Mouse (Mus musculus) midbrain, embryonic 14.5 days (tissue): ENCODE measurements around the gene Mob2. TPM values are rescaled to one million over a fixed set of nuclear protein-coding genes. Genes with fewer than 3 reads are reported as not detected.
A peak's percentile ranks its signal among the peaks of the same experiment; 100 is the strongest.

Source experiments
- ATAC-seq: fragments of 200-750 bp; cut with Nextera tagmentation; 2 replicates; pipeline ENCODE4 v1.8.0; 2017; ENCODE audit warnings: moderate number of reproducible peaks, moderate library complexity; ENCODE audit not compliant: low FRiP score, low TSS enrichment
- DNase-seq: peaks from one replicate; pipeline ENCODE4 v3.0.0-alpha.2; 2015
- H3K27ac ChIP-seq: fragments of 300-500 bp; sonication (generic); replicated peaks from 2 replicates; pipeline ENCODE4 v1.5.1; 2014; ENCODE audit warnings: mild to moderate bottlenecking, low read depth, low read length, moderate library complexity
- H3K27me3 ChIP-seq: fragments of 300-500 bp; sonication (generic); 2 replicates; pipeline ENCODE4 v1.6.1; 2014; ENCODE audit warnings: low read length, control low read depth, mixed read lengths; ENCODE audit not compliant: control insufficient read depth, insufficient read depth
- H3K36me3 ChIP-seq: fragments of 300-500 bp; sonication (generic); 2 replicates; pipeline ENCODE4 v1.6.1; 2014; ENCODE audit warnings: low read length, control low read depth; ENCODE audit not compliant: control insufficient read depth, insufficient read depth
- H3K4me1 ChIP-seq: fragments of 300-500 bp; sonication (generic); 2 replicates; pipeline ENCODE4 v1.6.1; 2014; ENCODE audit warnings: mild to moderate bottlenecking, antibody characterized with exemption, low read length, control low read depth; ENCODE audit not compliant: control insufficient read depth, insufficient read depth
- H3K4me2 ChIP-seq: fragments of 300-500 bp; sonication (generic); 2 replicates; pipeline ENCODE4 v1.6.1; 2014; ENCODE audit warnings: mild to moderate bottlenecking, low read length, moderate library complexity
- H3K4me3 ChIP-seq: fragments of 300-500 bp; sonication (generic); replicated peaks from 2 replicates; pipeline ENCODE4 v1.5.1; 2014; ENCODE audit warnings: low read depth, low read length
- H3K9ac ChIP-seq: fragments of 300-500 bp; sonication (generic); replicated peaks from 2 replicates; pipeline ENCODE4 v1.6.1; 2014; ENCODE audit warnings: mild to moderate bottlenecking, low read length, moderate library complexity
- H3K9me3 ChIP-seq: fragments of 300-500 bp; sonication (generic); 2 replicates; pipeline ENCODE4 v1.6.1; 2016; ENCODE audit warnings: low read length, control low read depth, mixed read lengths; ENCODE audit not compliant: control insufficient read depth
- WGBS: fragments of 180-500 bp; shearing (Covaris S2); extraction: QIAGEN DNeasy Blood & Tissue Kit; methylation state at CpG from one replicate; pipeline ENCODE4 v1.1.7; 2014; 5-methylcytosine and 5-hydroxymethylcytosine counted together
- polyA plus RNA-seq: library from polyadenylated mRNA; unstranded; fragments of >200 nt; fragmentation: Nextera tagmentation; extraction: Ambion mirVana; gene quantifications from 2 replicates; pipeline ENCODE4 v1.2.1, GENCODE M21; 2014

Mob2 gene
- polyA plus RNA-seq, 1 experiment from 2014 or later, result 57.2 TPM

GRCm38 (mm10) chr7:142082607-142083006 lies 21.7 kb upstream of the Mob2 start:
- Histone ChIP-seq H3K9ac (0 out of 2 replicates have a peak overlapping the region, but pooled peaks have one; percentile 16), H3K9me3 (no peaks in the 10 kb centered on the region), H3K36me3 (peaks cover 86% of the 10 kb centered on the region), H3K4me2 (no peak overlapping the region), H3K27ac (no peak overlapping the region), H3K4me1 (no peaks in the 10 kb centered on the region), H3K27me3 (peaks cover 17% of the 10 kb centered on the region; the same call in 1 of the 2 replicates), H3K4me3 (no peak overlapping the region)
- ATAC-seq (no peak), DNase-seq (no peak)
- WGBS, result 35% methylated on average over 16 of the region's 16 CpGs

GRCm38 (mm10) chr7:142082179-142082578 lies 21.3 kb upstream of the Mob2 start:
- Histone ChIP-seq H3K4me2 (no peak overlapping the region), H3K27me3 (peaks cover 17% of the 10 kb centered on the region; the same call in 1 of the 2 replicates), H3K4me1 (no peaks in the 10 kb centered on the region), H3K4me3 (no peak overlapping the region), H3K9me3 (no peaks in the 10 kb centered on the region), H3K36me3 (peaks cover 82% of the 10 kb centered on the region), H3K9ac (0 out of 2 replicates have a peak overlapping the region, but pooled peaks have one; percentile 16), H3K27ac (no peak overlapping the region)
- 16% methylated on average over 36 of the region's 38 CpGs for WGBS
- ATAC-seq (no peak), DNase-seq (no peak)

DNA sequence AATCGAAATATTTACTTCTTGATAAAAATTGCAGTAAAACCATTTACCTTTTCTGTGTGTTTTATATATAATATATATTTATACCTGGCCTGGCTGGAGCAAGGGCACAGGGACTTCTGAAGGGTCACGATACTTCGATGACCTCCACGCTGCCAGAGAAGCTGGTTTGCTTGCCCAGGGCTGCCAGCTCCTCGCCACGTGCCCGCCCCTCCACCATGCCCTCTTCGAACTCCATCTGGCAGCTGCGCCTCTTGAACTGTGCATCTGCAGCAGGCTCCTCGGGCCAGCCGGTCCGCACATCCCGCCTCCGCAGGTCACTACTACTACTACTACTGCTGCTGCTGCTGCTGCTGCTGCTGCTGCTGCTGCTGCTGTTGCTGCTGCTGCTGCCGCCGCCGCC lies 20.9 kb upstream of the Mob2 start:
- ATAC-seq (no peak), DNase-seq (no peak)
- Histone ChIP-seq H3K4me2 (no peak overlapping the region), H3K4me3 (no peak overlapping the region), H3K27ac (no peak overlapping the region), H3K9me3 (no peaks in the 10 kb centered on the region), H3K4me1 (no peaks in the 10 kb centered on the region), H3K9ac (no peak overlapping the region), H3K27me3 (peaks cover 17% of the 10 kb centered on the region; the same call in 1 of the 2 replicates), H3K36me3 (peaks cover 77% of the 10 kb centered on the region)
- 54% methylated on average over 14 of the region's 17 CpGs for WGBS

DNA sequence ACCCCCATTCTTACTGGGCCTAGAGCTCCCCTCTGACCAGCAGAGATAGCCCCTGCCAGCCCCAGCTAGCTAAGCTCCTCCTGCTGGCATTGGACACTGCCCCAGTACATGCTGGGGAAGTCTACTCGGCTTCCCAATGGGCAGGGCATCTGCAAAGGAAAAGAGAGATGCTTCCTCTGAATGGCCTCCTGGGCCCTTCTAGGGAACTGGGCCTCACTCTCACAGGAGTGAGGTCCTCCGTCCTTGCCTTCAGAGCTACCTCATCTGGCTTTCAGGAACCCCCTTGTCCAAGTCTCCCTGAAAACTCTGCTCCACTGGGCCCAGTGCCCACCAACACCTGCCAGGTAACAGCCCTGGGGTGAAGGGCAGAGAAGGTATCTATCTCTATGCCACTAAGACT lies 20.0 kb upstream of the Mob2 start:
- Histone ChIP-seq H3K4me2 (no peak overlapping the region), H3K27me3 (peaks cover 17% of the 10 kb centered on the region; the same call in 1 of the 2 replicates), H3K9me3 (no peaks in the 10 kb centered on the region), H3K36me3 (peaks cover 69% of the 10 kb centered on the region), H3K4me1 (no peaks in the 10 kb centered on the region), H3K4me3 (no peak overlapping the region), H3K9ac (no peak overlapping the region), H3K27ac (no peak overlapping the region)
- WGBS, result 65% methylated on average over 2 of the region's 2 CpGs
- DNase-seq (no peak), ATAC-seq (no peak)

- no peak for ATAC-seq
- no peak for DNase-seq
- no peak overlapping the region for H3K9ac ChIP-seq
These were observed 18.5 kb upstream of the Mob2 start for GRCm38 (mm10) chr7:142079365-142079764.

GRCm38 (mm10) chr7:142077138-142077537 lies 16.3 kb upstream of the Mob2 start:
- Histone ChIP-seq H3K27ac (no peak overlapping the region), H3K4me2 (no peak overlapping the region), H3K4me3 (no peak overlapping the region), H3K9me3 (no peaks in the 10 kb centered on the region), H3K27me3 (no peaks in the 10 kb centered on the region), H3K4me1 (no peaks in the 10 kb centered on the region), H3K36me3 (peaks cover 31% of the 10 kb centered on the region), H3K9ac (no peak overlapping the region)
- WGBS, result 85% methylated on average over 3 of the region's 3 CpGs
- DNase-seq, result no peak
- ATAC-seq, result no peak

More at GRCm38 (mm10) chr7:142079365-142079764, 18.5 kb upstream of the Mob2 start:
- Histone ChIP-seq H3K4me1 (no peaks in the 10 kb centered on the region), H3K9me3 (no peaks in the 10 kb centered on the region), H3K36me3 (peaks cover 53% of the 10 kb centered on the region), H3K27ac (no peak overlapping the region), H3K4me2 (no peak overlapping the region), H3K4me3 (no peak overlapping the region), H3K27me3 (peaks cover 14% of the 10 kb centered on the region; the same call in 1 of the 2 replicates)
- WGBS, result 56% methylated on average over 5 of the region's 5 CpGs

GRCm38 (mm10) chr7:142074146-142074886 lies 13.5 kb upstream of the Mob2 start:
- ATAC-seq (no peak), DNase-seq (no peak)
- H3K36me3 ChIP-seq, result peaks cover 5% of the 10 kb centered on the region; the same call in 1 of the 2 replicates
- H3K27ac ChIP-seq, result no peak overlapping the region
- H3K9me3 ChIP-seq, result no peaks in the 10 kb centered on the region
- whole genome bisulfite sequencing, result 79% methylated on average over 8 of the region's 8 CpGs
- no peak overlapping the region for H3K9ac ChIP-seq
- no peak overlapping the region for H3K4me2 ChIP-seq
- no peaks in the 10 kb centered on the region for H3K4me1 ChIP-seq
- H3K27me3 ChIP-seq, result no peaks in the 10 kb centered on the region
- no peak overlapping the region for H3K4me3 ChIP-seq

DNA sequence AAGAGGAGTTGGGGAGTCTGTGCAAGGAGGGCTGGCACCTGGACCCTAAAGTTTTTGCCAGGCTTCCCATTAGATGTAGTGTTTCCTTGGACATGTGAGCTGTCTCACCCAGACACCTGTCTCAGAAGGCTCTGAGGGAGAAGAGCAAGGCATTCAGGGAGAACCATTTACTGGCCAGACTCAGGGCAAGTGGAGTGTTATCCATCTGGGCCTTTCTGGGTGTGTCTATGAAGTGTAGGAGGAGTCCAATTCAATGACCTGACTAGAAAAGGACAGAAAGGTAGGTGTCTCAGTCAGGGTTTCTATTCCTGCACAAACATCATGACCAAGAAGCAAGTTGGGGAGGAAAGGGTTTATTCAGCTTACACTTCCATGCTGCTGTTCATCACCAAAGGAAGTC lies 10.9 kb upstream of the Mob2 start:
- ATAC-seq, result no peak
- Histone ChIP-seq H3K4me3 (no peak overlapping the region), H3K27me3 (no peaks in the 10 kb centered on the region), H3K4me2 (no peak overlapping the region), H3K9ac (no peak overlapping the region), H3K9me3 (no peaks in the 10 kb centered on the region), H3K4me1 (no peaks in the 10 kb centered on the region), H3K27ac (no peak overlapping the region), H3K36me3 (no peaks in the 10 kb centered on the region)
- no peak for DNase-seq

GRCm38 (mm10) chr7:142071212-142071578 lies 10.3 kb upstream of the Mob2 start:
- no peaks in the 10 kb centered on the region for H3K36me3 ChIP-seq
- no peak overlapping the region for H3K27ac ChIP-seq
- H3K9me3 ChIP-seq, result no peaks in the 10 kb centered on the region
- H3K4me1 ChIP-seq, result no peaks in the 10 kb centered on the region
- peak overlapping the region; percentile 35 for H3K9ac ChIP-seq
- peak overlapping the region; percentile 55 for H3K4me2 ChIP-seq
- H3K4me3 ChIP-seq, result peak overlapping the region; percentile 23
- 7% methylated on average over 10 of the region's 10 CpGs for WGBS
- H3K27me3 ChIP-seq, result no peaks in the 10 kb centered on the region
- no peak for DNase-seq
- peak; percentile 50; the same call in 1 of the 2 replicates for ATAC-seq
